Mouse (Mus musculus) hindbrain, embryonic 12.5 days (tissue): ENCODE results near the gene Htra1. TPM values are rescaled to one million over a fixed set of nuclear protein-coding genes. Genes with fewer than 3 reads are reported as not detected.

Experiments
- ATAC-seq: fragments of 200-750 bp; cut with Nextera tagmentation; 2 replicates; pipeline ENCODE4 v1.8.0; 2017; ENCODE audit warnings: moderate TSS enrichment; ENCODE audit not compliant: low FRiP score
- H3K27ac ChIP-seq: fragments of 300-500 bp; sonication (generic); 2 replicates; pipeline ENCODE4 v1.5.1; 2016; ENCODE audit warnings: mild to moderate bottlenecking
- H3K27me3 ChIP-seq: fragments of 300-500 bp; sonication (generic); 2 replicates; pipeline ENCODE4 v1.6.1; 2016; ENCODE audit warnings: mild to moderate bottlenecking
- H3K36me3 ChIP-seq: fragments of 300-500 bp; sonication (generic); 2 replicates; pipeline ENCODE4 v1.6.1; 2016; ENCODE audit warnings: mild to moderate bottlenecking
- H3K4me1 ChIP-seq: fragments of 300-500 bp; sonication (generic); 2 replicates; pipeline ENCODE4 v1.6.1; 2016
- H3K4me2 ChIP-seq: fragments of 300-500 bp; sonication (generic); replicated peaks from 2 replicates; pipeline ENCODE4 v1.6.1; 2016; ENCODE audit warnings: mild to moderate bottlenecking
- H3K4me3 ChIP-seq: fragments of 300-500 bp; sonication (generic); 2 replicates; pipeline ENCODE4 v1.5.1; 2016; ENCODE audit warnings: mild to moderate bottlenecking
- H3K9ac ChIP-seq: fragments of 300-500 bp; sonication (generic); 2 replicates; pipeline ENCODE4 v1.6.1; 2016; ENCODE audit warnings: mild to moderate bottlenecking, moderate library complexity
- H3K9me3 ChIP-seq: fragments of 300-500 bp; sonication (generic); replicated peaks from 2 replicates; pipeline ENCODE4 v1.6.1; 2016; ENCODE audit warnings: mild to moderate bottlenecking
- WGBS: fragments of 180-500 bp; shearing (Covaris S2); methylation state at CpG from one replicate; pipeline ENCODE4 v1.1.7; 2016; 5-methylcytosine and 5-hydroxymethylcytosine counted together
- polyA plus RNA-seq: library from polyadenylated mRNA; unstranded; fragments of >200 nt; fragmentation: Nextera tagmentation; extraction: Ambion mirVana; gene quantifications from 2 replicates; pipeline ENCODE4 v1.2.1, GENCODE M21; 2016

The Htra1 gene
- polyA plus RNA-seq, 1 experiment from 2014 or later = 19.0 TPM

DNA sequence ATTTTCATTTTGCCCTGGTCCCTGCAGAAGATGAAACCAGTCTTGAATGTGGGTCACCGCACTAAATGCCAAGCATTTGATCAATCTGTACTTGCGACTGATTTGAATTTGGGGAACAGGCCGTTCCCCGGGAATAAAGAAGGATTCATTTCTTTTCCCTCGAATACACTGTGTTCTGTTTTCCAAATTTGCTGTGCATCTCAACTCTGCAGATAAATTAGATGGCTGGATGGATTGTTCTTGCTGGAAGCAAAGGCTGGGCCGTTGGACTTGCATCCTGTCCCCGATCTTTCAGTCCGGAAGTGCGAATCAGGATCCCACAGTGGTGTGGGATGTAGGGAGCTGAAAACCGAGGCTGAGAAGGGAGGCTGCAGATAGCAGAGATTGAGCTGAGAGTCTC, 17.5 kb downstream of the Htra1 start:
- ATAC-seq = no peak
- whole genome bisulfite sequencing = 89% methylated on average over 10 of the region's 10 CpGs
- H3K4me3 ChIP-seq = no peak overlapping the region

DNA sequence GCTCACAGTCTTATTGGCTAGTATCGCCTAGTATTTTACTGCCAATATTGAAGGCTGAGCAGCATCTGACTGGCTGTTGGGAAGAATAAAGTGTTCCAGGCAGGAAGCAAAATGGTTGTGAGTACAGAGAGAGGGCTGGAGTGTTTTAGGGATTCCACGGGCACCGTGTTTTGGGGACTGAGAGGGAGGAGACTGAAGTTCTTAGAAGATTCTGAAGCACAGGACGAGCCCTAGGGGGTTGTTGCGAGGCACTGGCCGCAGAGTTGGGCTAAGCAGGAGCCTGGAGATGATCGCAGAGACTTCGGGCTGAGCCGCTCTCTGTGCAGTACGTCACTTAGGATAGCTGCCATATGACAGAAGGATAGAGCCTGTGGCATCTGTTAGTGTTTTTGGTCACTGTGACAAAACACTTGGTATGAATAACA, 18.3 kb downstream of the Htra1 start:
- Histone ChIP-seq H3K4me1 (no peaks in the 10 kb centered on the region), H3K36me3 (no peaks in the 10 kb centered on the region), H3K27me3 (no peaks in the 10 kb centered on the region), H3K9me3 (no peaks in the 10 kb centered on the region), H3K27ac (no peak overlapping the region), H3K9ac (no peak overlapping the region), H3K4me2 (no peak overlapping the region), H3K4me3 (no peak overlapping the region)
- 84% methylated on average over 10 of the region's 10 CpGs for WGBS
- no peak for ATAC-seq

More for the DNA sequence above, 17.5 kb downstream of the Htra1 start:
- Histone ChIP-seq H3K4me2 (no peak overlapping the region), H3K27me3 (no peaks in the 10 kb centered on the region), H3K9ac (no peak overlapping the region), H3K27ac (no peak overlapping the region), H3K36me3 (no peaks in the 10 kb centered on the region), H3K9me3 (no peaks in the 10 kb centered on the region), H3K4me1 (no peaks in the 10 kb centered on the region)

DNA sequence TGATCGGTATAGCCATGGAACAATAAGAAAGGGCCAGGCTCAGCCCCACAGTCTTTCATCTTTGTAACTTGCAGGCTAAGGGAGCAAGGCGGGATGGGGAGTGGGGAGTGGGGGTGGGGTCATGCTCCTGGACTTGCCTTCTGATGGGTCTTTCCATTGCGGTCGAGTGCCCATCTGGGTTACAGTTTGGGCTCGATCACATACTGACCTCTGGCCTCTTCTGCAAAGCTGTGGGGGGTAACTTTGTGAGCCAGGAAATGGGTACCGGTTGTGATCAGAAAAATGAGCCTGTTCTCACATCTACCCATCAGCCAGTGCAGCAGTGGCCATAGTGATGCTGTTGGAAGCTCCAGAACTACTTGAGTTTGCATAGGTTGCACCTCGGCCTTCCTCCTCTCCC, 22.6 kb downstream of the Htra1 start:
- Histone ChIP-seq H3K9me3 (no peaks in the 10 kb centered on the region), H3K27me3 (no peaks in the 10 kb centered on the region), H3K9ac (no peak overlapping the region), H3K4me1 (no peaks in the 10 kb centered on the region), H3K4me2 (no peak overlapping the region), H3K27ac (no peak overlapping the region), H3K36me3 (no peaks in the 10 kb centered on the region), H3K4me3 (no peak overlapping the region)
- ATAC-seq = no peak
- WGBS = 59% methylated on average over 7 of the region's 7 CpGs

DNA sequence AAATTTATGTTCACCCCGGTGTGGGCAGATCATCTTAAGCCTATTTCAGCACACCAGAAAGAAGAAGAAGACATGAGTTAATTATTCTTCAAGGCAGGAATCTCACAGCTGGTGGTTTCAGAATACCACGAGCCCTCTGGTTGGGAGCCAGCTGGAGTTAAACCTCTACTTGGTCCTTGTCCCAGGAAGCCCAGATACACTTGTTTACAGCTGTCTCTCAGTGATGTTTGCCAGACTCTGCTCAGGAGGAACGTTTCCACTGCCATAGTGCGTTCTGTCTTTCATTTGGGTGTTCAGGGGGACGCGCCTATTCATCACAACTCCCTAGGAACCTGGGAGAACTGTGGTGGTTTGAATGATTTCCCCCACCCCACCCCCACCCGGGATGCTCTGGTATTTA, 24.0 kb downstream of the Htra1 start:
- Histone ChIP-seq H3K27me3 (no peaks in the 10 kb centered on the region), H3K4me1 (peaks cover 5% of the 10 kb centered on the region; the same call in 1 of the 2 replicates), H3K36me3 (no peaks in the 10 kb centered on the region), H3K9ac (no peak overlapping the region), H3K4me2 (no peak overlapping the region), H3K4me3 (no peak overlapping the region), H3K27ac (no peak overlapping the region), H3K9me3 (no peaks in the 10 kb centered on the region)
- no peak for ATAC-seq
- 56% methylated on average over 7 of the region's 7 CpGs for WGBS

DNA sequence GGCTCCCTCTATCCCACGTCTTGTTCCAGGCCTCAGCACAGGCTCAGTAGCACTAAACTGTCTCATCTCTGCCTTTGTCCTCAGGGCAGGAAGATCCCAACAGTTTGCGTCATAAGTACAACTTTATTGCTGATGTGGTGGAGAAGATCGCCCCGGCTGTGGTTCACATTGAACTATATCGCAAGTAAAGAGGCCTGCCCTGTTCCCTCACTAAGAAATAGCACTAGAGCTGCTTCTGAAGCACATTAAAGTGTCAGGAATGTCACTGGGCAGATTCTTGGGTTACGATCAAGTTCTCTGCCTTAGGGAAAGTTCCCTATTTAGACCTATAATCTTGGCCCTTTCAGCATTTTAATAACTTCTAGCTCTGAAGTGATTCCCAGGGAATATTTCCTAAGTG, 25.5 kb downstream of the Htra1 start:
- Histone ChIP-seq H3K4me3 (no peak overlapping the region), H3K9me3 (no peaks in the 10 kb centered on the region), H3K36me3 (no peaks in the 10 kb centered on the region), H3K27ac (no peak overlapping the region), H3K27me3 (no peaks in the 10 kb centered on the region), H3K9ac (no peak overlapping the region), H3K4me2 (no peak overlapping the region), H3K4me1 (peaks cover 9% of the 10 kb centered on the region)
- ATAC-seq = no peak
- 94% methylated on average over 6 of the region's 6 CpGs for WGBS

DNA sequence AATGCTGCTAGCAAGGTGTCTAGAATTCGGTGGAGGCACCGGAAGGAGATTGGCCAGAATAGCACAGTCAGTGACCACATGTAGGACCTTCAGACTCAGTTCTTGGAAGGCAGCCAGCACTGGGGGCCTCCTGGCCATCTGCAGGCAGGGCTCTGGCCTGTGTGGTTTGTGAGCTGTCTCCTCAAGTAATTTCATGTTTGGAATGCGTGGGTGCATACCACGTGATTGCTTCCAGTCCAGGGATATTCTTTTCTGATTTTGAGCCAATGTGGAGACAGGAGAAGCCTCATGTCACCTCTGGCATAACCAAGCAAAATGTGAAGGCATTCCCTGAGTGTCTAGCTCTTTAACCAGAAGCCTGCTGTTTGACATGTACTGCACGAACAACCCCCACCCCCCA, 28.8 kb downstream of the Htra1 start:
- Histone ChIP-seq H3K4me3 (no peak overlapping the region), H3K27me3 (no peaks in the 10 kb centered on the region), H3K9me3 (no peaks in the 10 kb centered on the region), H3K4me1 (peaks cover 13% of the 10 kb centered on the region), H3K9ac (no peak overlapping the region), H3K27ac (no peak overlapping the region), H3K4me2 (no peak overlapping the region), H3K36me3 (no peaks in the 10 kb centered on the region)
- ATAC-seq = no peak
- 61% methylated on average over 5 of the region's 5 CpGs for WGBS

DNA sequence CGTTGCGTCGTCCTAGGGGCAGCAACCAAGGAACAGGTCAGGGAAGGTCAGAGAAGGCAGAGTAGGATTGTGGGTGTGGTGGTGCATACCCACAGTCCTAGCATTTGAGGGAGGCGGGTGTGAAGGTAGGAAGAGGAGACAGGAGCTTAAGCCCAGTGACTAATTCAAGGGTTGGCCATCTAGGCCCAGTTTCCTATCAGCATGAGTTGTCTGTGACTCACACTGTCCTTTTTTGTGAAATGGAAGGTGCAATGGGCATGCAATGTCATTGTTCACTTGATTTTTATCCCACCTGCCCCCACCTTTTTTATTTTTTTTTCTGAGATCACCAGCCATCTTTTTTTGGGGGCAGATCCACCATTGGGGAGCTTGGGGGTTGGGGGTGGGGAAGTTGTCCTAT, 29.5 kb downstream of the Htra1 start:
- no peaks in the 10 kb centered on the region for H3K27me3 ChIP-seq
- no peaks in the 10 kb centered on the region for H3K36me3 ChIP-seq
- H3K4me1 ChIP-seq = peaks cover 13% of the 10 kb centered on the region
- H3K9ac ChIP-seq = no peak overlapping the region
- H3K9me3 ChIP-seq = no peaks in the 10 kb centered on the region
- H3K27ac ChIP-seq = peak overlapping the region; percentile 46; the same call in 1 of the 2 replicates
- ATAC-seq = no peak
- no peak overlapping the region for H3K4me3 ChIP-seq
- H3K4me2 ChIP-seq = no peak overlapping the region
- WGBS = 87% methylated on average over 4 of the region's 4 CpGs

DNA sequence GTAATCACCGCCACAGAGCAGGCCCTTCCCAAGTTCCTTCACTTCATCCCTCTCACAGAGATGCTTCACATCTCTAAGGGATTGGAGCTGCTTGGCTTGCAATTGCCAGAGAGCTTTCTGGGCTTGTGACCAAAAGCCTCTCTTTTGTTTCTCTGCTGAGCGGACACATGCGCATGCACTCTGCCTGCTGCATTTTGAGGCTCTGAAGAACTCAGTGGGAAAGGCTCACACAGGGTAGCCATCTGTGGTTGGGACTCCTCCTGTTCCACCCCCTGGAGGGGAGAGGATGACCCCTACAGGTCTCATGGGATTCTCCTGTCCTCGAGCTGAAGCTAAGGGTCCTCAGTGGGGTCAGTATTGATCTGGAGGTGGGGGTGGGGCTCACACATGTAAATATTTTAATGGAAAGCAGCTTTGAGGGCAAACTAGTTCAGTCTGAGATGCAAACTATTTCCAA, 30.0 kb downstream of the Htra1 start:
- no peak for ATAC-seq
- H3K36me3 ChIP-seq = no peaks in the 10 kb centered on the region
- no peaks in the 10 kb centered on the region for H3K27me3 ChIP-seq
- no peak overlapping the region for H3K27ac ChIP-seq
- no peak overlapping the region for H3K9ac ChIP-seq
- H3K4me1 ChIP-seq = peaks cover 13% of the 10 kb centered on the region
- WGBS = 53% methylated on average over 4 of the region's 4 CpGs
- no peak overlapping the region for H3K4me2 ChIP-seq
- no peaks in the 10 kb centered on the region for H3K9me3 ChIP-seq
- H3K4me3 ChIP-seq = no peak overlapping the region

DNA sequence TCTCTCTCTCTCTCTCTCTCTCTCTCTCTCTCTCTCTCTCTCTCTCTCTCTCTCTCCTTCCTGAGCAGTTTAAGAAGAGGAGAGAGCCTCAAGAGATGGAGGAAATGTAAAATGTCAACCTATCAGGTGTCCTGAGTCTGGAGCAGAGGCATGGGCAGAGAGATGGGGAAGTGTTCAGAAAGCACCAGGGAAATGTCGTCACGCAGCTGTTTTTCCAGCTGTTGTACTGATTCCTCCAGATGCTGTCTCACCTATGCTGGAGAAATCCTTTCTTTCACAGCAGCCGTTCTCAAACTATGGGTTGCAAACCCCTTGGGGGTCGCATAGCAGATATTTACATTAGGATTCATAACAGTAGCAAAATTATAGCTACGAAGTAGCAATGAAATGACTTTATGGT, 30.5 kb downstream of the Htra1 start:
- no peak overlapping the region for H3K4me3 ChIP-seq
- no peak overlapping the region for H3K27ac ChIP-seq
- no peak for ATAC-seq
- H3K4me1 ChIP-seq = peaks cover 13% of the 10 kb centered on the region
- H3K9ac ChIP-seq = no peak overlapping the region
- H3K4me2 ChIP-seq = no peak overlapping the region
- no peaks in the 10 kb centered on the region for H3K27me3 ChIP-seq
- H3K9me3 ChIP-seq = no peaks in the 10 kb centered on the region
- 74% methylated on average over 5 of the region's 5 CpGs for WGBS
- H3K36me3 ChIP-seq = no peaks in the 10 kb centered on the region

DNA sequence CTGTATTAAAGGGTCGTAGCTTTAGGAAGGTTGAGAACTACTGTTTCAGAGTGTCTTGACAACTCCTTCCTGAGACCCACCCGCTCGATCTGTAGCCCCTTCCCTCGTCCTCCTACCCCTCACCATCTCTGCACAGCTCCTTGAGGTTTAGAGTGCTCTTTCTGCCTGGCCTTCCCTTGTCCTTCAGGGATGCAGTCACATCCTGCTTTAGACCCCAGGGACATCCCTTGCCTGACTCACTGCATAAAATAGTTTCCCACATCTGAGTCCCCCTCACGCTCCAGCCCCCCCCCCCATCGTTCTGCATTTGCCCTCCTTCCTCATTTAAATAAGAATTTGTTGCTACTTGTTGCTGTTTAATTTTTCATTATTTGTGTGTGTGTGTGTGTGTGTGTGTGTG, 31.0 kb downstream of the Htra1 start:
- WGBS = 72% methylated on average over 6 of the region's 6 CpGs
- no peak for ATAC-seq

DNA sequence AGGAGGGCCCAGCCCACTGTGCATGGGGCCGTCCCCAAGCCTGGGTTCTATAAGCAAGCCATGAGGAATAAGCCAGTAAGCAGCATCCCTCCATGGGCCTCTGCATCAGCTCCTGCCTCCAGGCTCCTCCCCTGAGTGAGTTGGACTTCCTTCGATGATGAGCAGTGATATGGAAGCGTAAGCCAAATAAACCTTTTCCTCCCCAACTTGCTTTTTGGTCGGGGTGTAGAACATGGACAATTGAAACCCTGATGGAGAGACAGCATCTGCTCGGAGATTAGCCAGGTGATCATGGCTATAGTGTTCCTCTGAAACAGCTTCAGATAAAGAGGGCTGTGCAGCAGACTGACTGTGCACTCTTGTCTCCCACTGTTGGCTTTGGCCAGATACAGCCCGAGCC, 32.0 kb downstream of the Htra1 start:
- WGBS = 90% methylated on average over 6 of the region's 6 CpGs
- ATAC-seq = no peak

More for the DNA sequence above, 31.0 kb downstream of the Htra1 start:
- Histone ChIP-seq H3K4me2 (no peak overlapping the region), H3K4me1 (peaks cover 13% of the 10 kb centered on the region), H3K9ac (no peak overlapping the region), H3K27me3 (no peaks in the 10 kb centered on the region), H3K4me3 (no peak overlapping the region), H3K36me3 (no peaks in the 10 kb centered on the region), H3K27ac (no peak overlapping the region), H3K9me3 (no peaks in the 10 kb centered on the region)

DNA sequence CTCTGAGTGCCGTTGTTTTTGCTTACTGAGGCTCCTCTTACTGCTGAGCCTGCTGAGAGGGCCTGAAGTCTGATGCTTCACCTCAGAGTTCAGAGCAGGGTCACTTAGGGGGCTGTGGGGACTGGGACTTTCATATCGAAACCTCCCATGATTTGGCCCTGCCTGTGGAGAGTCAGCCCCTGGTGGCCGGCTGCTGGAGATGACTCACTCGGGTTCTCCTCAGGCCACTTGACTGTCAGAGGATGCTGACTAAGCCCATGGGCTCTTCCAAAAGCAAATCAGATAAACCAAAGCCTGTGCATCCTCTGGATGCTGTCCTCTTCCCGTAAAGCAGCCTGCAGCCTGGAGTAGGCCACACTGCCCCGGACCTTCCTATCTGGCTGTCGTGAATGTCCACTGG, 32.6 kb downstream of the Htra1 start:
- H3K9ac ChIP-seq = no peak overlapping the region
- H3K4me2 ChIP-seq = no peak overlapping the region
- peaks cover 13% of the 10 kb centered on the region for H3K4me1 ChIP-seq
- no peaks in the 10 kb centered on the region for H3K36me3 ChIP-seq
- no peak overlapping the region for H3K4me3 ChIP-seq
- H3K9me3 ChIP-seq = no peaks in the 10 kb centered on the region
- no peaks in the 10 kb centered on the region for H3K27me3 ChIP-seq
- no peak overlapping the region for H3K27ac ChIP-seq
- 66% methylated on average over 7 of the region's 7 CpGs for WGBS
- no peak for ATAC-seq

More for the DNA sequence above, 32.0 kb downstream of the Htra1 start:
- H3K4me3 ChIP-seq = no peak overlapping the region
- no peaks in the 10 kb centered on the region for H3K9me3 ChIP-seq
- no peak overlapping the region for H3K4me2 ChIP-seq
- H3K36me3 ChIP-seq = no peaks in the 10 kb centered on the region
- no peak overlapping the region for H3K9ac ChIP-seq
- peaks cover 13% of the 10 kb centered on the region for H3K4me1 ChIP-seq
- H3K27me3 ChIP-seq = no peaks in the 10 kb centered on the region
- no peak overlapping the region for H3K27ac ChIP-seq

DNA sequence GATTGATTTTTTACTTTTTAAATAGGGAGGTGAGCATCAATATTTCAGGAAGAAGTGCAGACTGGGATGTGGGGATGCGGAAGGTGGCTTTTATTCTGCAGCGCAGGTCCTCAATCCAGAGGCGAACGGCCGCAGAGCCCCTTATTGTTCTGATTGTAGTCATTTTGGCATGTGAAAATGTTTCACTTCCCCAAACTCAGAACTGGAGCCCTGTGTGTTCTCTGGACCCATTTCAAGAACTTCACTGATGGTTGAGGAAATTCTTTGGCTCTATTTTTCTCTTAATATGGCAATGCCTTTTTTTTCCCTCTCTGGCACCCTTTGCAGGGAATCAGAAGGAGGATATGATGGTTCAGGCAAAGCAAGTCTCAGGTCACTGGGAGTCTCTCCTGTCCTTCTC, 33.2 kb downstream of the Htra1 start:
- H3K4me1 ChIP-seq = peaks cover 13% of the 10 kb centered on the region
- no peaks in the 10 kb centered on the region for H3K36me3 ChIP-seq
- H3K4me2 ChIP-seq = no peak overlapping the region
- no peaks in the 10 kb centered on the region for H3K9me3 ChIP-seq
- 91% methylated on average over 5 of the region's 5 CpGs for WGBS
- no peak for ATAC-seq
- no peak overlapping the region for H3K4me3 ChIP-seq
- H3K27ac ChIP-seq = no peak overlapping the region
- no peaks in the 10 kb centered on the region for H3K27me3 ChIP-seq
- H3K9ac ChIP-seq = no peak overlapping the region
